Mouse (Mus musculus) layer of hippocampus, postnatal 25 days (tissue): ENCODE measurements around the gene Lcorl. TPM values are rescaled to one million over a fixed set of nuclear protein-coding genes. Genes with fewer than 3 reads are reported as not detected.

Experiments used
- total RNA-seq, 2 experiments: library from RNA; stranded (reverse); gene quantifications; 2 replicates each; pipeline ENCODE4 v1.2.3; 2021

Gene Lcorl
- total RNA-seq, 2 experiments from 2014 or later = 29.7 to 35.3 TPM

Other genes starting within 250 kb of the Lcorl start
- gene Fam184b, start 218.0 kb downstream of the Lcorl start, total RNA-seq = 1 to 10 TPM; 6.1 to 9.2 TPM
- gene Ncapg, start 187.7 kb downstream of the Lcorl start, total RNA-seq = 1 to 10 TPM in 1 of 2 experiments, under 1 TPM in 1; 0.54 to 1.1 TPM